Mouse (Mus musculus): ENCODE measurements at regions not wholly inside any gene's neighbourhood (a gene's known extent, or its start where the extent isn't known, plus 50 kb on each side); places are given as distances from the start of the nearest gene placed in this dataset.

- WGBS: 85% methylated on average over 3 of the region's 3 CpGs
- Histone ChIP-seq H3K4me2 (replicated peaks; ENCODE audit: low read depth, low read length, severe bottlenecking) (no peak overlapping the region), H3K4me1 (ENCODE audit: control insufficient read depth, insufficient read depth, low read length) (no peaks in the 10 kb centered on the region), H3K36me3 (ENCODE audit: control insufficient read depth, insufficient read depth, low read length) (no peaks in the 10 kb centered on the region), H3K27me3 (ENCODE audit: control insufficient read depth, insufficient read depth, low read length) (no peaks in the 10 kb centered on the region), H3K9me3 (ENCODE audit: control insufficient read depth, low read length) (no peaks in the 10 kb centered on the region), H3K4me3 (replicated peaks; ENCODE audit: low read length) (no peak overlapping the region), H3K27ac (replicated peaks; ENCODE audit: low read depth, low read length) (no peak overlapping the region), H3K9ac (ENCODE audit: low read depth, low read length, severe bottlenecking) (no peak overlapping the region)
- ATAC-seq (ENCODE audit: low FRiP score, low read depth) (no peak), DNase-seq (ENCODE audit: low spot score) (no peak)
- TF ChIP-seq POLR2A (IDR thresholded peaks at IDR 0.05; ENCODE audit: borderline replicate concordance, extremely low read depth, insufficient read depth, insufficient read length): no peak
Measured at GRCm38 (mm10) chr13:5789302-5789701, 72.0 kb upstream of the Klf6 start.

- H3K4me3 ChIP-seq (replicated peaks; ENCODE audit: low read length): no peak overlapping the region
- H3K9ac ChIP-seq (ENCODE audit: low read depth, low read length, severe bottlenecking): no peak overlapping the region
- DNase-seq (ENCODE audit: low spot score) (no peak), ATAC-seq (ENCODE audit: low FRiP score, low read depth) (0 out of 2 replicates have a peak, but pooled peaks have one; percentile 44)
- no peak overlapping the region for H3K4me2 ChIP-seq (replicated peaks; ENCODE audit: low read depth, low read length, severe bottlenecking)
- peaks cover 10% of the 10 kb centered on the region for H3K4me1 ChIP-seq (ENCODE audit: control insufficient read depth, insufficient read depth, low read length)
- no peaks in the 10 kb centered on the region for H3K9me3 ChIP-seq (ENCODE audit: control insufficient read depth, low read length)
- no peak for TF ChIP-seq POLR2A (IDR thresholded peaks at IDR 0.05; ENCODE audit: borderline replicate concordance, extremely low read depth, insufficient read depth, insufficient read length)
- H3K27me3 ChIP-seq (ENCODE audit: control insufficient read depth, insufficient read depth, low read length): no peaks in the 10 kb centered on the region
- no peak overlapping the region for H3K27ac ChIP-seq (replicated peaks; ENCODE audit: low read depth, low read length)
- 19% methylated on average over 7 of the region's 7 CpGs for WGBS
- no peaks in the 10 kb centered on the region for H3K36me3 ChIP-seq (ENCODE audit: control insufficient read depth, insufficient read depth, low read length)
Measured at GRCm38 (mm10) chr13:5802079-5802478, 59.2 kb upstream of the Klf6 start.

GRCm38 (mm10) chr13:5802826-5803225 lies 58.5 kb upstream of the Klf6 start:
- TF ChIP-seq POLR2A (IDR thresholded peaks at IDR 0.05; ENCODE audit: borderline replicate concordance, extremely low read depth, insufficient read depth, insufficient read length): no peak
- 62% methylated on average over 14 of the region's 14 CpGs for WGBS
- H3K4me3 ChIP-seq (replicated peaks; ENCODE audit: low read length): no peak overlapping the region
- H3K9ac ChIP-seq (ENCODE audit: low read depth, low read length, severe bottlenecking): no peak overlapping the region
- ATAC-seq (ENCODE audit: low FRiP score, low read depth): no peak
- no peak overlapping the region for H3K4me2 ChIP-seq (replicated peaks; ENCODE audit: low read depth, low read length, severe bottlenecking)
- peaks cover 10% of the 10 kb centered on the region for H3K4me1 ChIP-seq (ENCODE audit: control insufficient read depth, insufficient read depth, low read length)
- no peaks in the 10 kb centered on the region for H3K27me3 ChIP-seq (ENCODE audit: control insufficient read depth, insufficient read depth, low read length)
- no peak for DNase-seq (ENCODE audit: low spot score)
- H3K9me3 ChIP-seq (ENCODE audit: control insufficient read depth, low read length): no peaks in the 10 kb centered on the region
- no peak overlapping the region for H3K27ac ChIP-seq (replicated peaks; ENCODE audit: low read depth, low read length)
- no peaks in the 10 kb centered on the region for H3K36me3 ChIP-seq (ENCODE audit: control insufficient read depth, insufficient read depth, low read length)

DNA sequence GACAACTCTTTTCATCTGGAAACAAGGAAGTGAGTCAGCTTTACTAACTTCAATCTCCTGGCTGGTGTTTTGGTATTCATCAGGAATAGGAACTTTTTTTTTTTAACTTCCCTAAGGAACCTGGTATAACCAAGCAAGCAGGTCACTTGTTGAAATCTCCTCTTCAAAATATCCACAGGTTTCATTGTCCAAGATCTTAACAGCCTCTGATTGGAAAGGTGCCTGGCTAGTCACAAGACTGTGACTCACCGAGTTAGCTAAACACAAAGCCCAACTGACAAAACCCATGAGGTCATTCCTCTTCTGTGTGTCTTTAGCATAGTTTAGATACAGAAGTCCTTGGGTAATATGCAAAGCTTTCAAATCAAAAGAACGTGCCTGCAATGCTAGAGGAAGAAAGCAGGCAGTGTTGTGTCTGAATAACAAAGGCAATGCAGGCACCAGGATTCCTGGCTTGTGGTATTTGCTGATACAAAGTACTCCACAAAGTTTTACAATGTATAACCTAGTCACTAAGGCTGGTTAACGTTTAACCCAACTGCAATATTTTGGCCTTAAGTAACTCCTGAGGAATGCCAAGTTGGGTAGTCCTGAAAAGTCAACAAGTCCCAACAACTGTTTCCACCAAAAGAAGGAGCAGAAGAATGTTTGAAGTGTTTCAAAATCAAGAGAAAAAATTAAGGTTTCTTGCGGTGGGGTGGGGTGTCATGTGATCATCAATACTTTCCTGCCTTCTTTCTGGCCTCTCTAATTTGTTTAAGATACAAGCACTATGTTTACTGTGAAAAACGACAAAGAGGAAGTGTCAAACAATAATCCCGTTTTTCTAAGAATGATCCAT lies 57.5 kb upstream of the Klf6 start:
- WGBS: 30% methylated on average over 6 of the region's 6 CpGs
- H3K27me3 ChIP-seq (ENCODE audit: control insufficient read depth, insufficient read depth, low read length): no peaks in the 10 kb centered on the region
- no peak overlapping the region for H3K4me2 ChIP-seq (replicated peaks; ENCODE audit: low read depth, low read length, severe bottlenecking)
- no peak for ATAC-seq (ENCODE audit: low FRiP score, low read depth)
- H3K27ac ChIP-seq (replicated peaks; ENCODE audit: low read depth, low read length): no peak overlapping the region
- peaks cover 10% of the 10 kb centered on the region for H3K4me1 ChIP-seq (ENCODE audit: control insufficient read depth, insufficient read depth, low read length)
- no peaks in the 10 kb centered on the region for H3K36me3 ChIP-seq (ENCODE audit: control insufficient read depth, insufficient read depth, low read length)
- no peak for TF ChIP-seq POLR2A (IDR thresholded peaks at IDR 0.05; ENCODE audit: borderline replicate concordance, extremely low read depth, insufficient read depth, insufficient read length)
- no peaks in the 10 kb centered on the region for H3K9me3 ChIP-seq (ENCODE audit: control insufficient read depth, low read length)
- H3K4me3 ChIP-seq (replicated peaks; ENCODE audit: low read length): no peak overlapping the region
- no peak overlapping the region for H3K9ac ChIP-seq (ENCODE audit: low read depth, low read length, severe bottlenecking)
- DNase-seq (ENCODE audit: low spot score): peak; percentile 14

DNA sequence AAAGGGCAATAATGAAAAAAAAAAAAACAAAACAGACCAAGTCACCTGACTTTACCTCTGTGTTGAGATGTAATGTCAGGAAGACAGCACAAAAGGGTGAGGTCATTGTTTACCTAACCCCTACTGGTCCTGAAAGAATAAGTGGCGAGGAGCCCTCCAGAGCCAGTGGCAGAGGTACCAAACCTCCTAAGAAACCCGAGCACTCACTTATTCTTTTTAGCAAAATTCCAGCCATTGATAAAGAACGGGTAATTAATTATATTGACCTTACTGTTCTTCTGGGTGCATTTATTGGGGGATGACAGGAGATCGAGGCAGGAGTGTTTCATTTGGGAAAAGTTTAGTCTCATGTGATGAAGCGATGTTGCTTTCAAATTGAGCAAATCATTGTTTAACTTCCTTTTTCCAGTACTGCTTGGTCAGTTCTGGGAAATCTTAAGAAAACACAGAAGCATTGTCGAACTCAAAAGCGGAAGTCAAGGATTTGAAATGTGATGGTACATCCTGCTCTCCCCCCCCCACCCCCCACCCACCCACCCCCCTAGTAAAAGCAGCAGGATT lies 56.8 kb upstream of the Klf6 start:
- Histone ChIP-seq H3K4me1 (ENCODE audit: control insufficient read depth, insufficient read depth, low read length) (peaks cover 10% of the 10 kb centered on the region), H3K4me3 (replicated peaks; ENCODE audit: low read length) (no peak overlapping the region), H3K4me2 (replicated peaks; ENCODE audit: low read depth, low read length, severe bottlenecking) (no peak overlapping the region), H3K9ac (ENCODE audit: low read depth, low read length, severe bottlenecking) (no peak overlapping the region), H3K36me3 (ENCODE audit: control insufficient read depth, insufficient read depth, low read length) (no peaks in the 10 kb centered on the region), H3K27ac (replicated peaks; ENCODE audit: low read depth, low read length) (no peak overlapping the region), H3K9me3 (ENCODE audit: control insufficient read depth, low read length) (no peaks in the 10 kb centered on the region), H3K27me3 (ENCODE audit: control insufficient read depth, insufficient read depth, low read length) (no peaks in the 10 kb centered on the region)
- DNase-seq (ENCODE audit: low spot score) (no peak), ATAC-seq (ENCODE audit: low FRiP score, low read depth) (no peak)
- 47% methylated on average over 7 of the region's 7 CpGs for WGBS
- TF ChIP-seq POLR2A (IDR thresholded peaks at IDR 0.05; ENCODE audit: borderline replicate concordance, extremely low read depth, insufficient read depth, insufficient read length): no peak

Data from limb, embryonic 14.5 days (tissue).